Mouse (Mus musculus) ES-Bruce4 (cell line): ENCODE measurements around the gene Hsd3b7. TPM values are rescaled to one million over a fixed set of nuclear protein-coding genes. Genes with fewer than 3 reads are reported as not detected.

Experiments
- H3K27ac ChIP-seq: 2 replicates; pipeline ENCODE4 v1.5.1; 2012; ENCODE audit warnings: low read length, inconsistent platforms; ENCODE audit not compliant: insufficient read depth
- H3K27me3 ChIP-seq: 2 replicates; pipeline ENCODE4 v1.6.1; 2012; ENCODE audit warnings: mild to moderate bottlenecking, low read length, inconsistent platforms; ENCODE audit not compliant: control insufficient read depth, poor library complexity, insufficient read depth, severe bottlenecking
- H3K36me3 ChIP-seq: 2 replicates; pipeline ENCODE4 v1.6.1; 2012; ENCODE audit warnings: inconsistent platforms, mild to moderate bottlenecking, low read length, moderate library complexity; ENCODE audit not compliant: control insufficient read depth, poor library complexity, insufficient read depth, severe bottlenecking
- H3K4me1 ChIP-seq: one replicate; pipeline ENCODE4 v1.8.1; 2011; ENCODE audit warnings: low read length; ENCODE audit not compliant: control insufficient read depth, insufficient read depth
- H3K4me3 ChIP-seq: 2 replicates; pipeline ENCODE4 v1.5.1; 2011; ENCODE audit warnings: low read depth, mild to moderate bottlenecking, low read length
- H3K9ac ChIP-seq: 2 replicates; pipeline ENCODE4 v1.6.1; 2012; ENCODE audit warnings: low read depth, mild to moderate bottlenecking, inconsistent platforms; ENCODE audit not compliant: poor library complexity, severe bottlenecking
- H3K9me3 ChIP-seq: replicated peaks from 2 replicates; pipeline ENCODE4 v1.6.1; 2012; ENCODE audit warnings: mild to moderate bottlenecking, low read length, inconsistent platforms; ENCODE audit not compliant: control insufficient read depth, poor library complexity, insufficient read depth, severe bottlenecking
- CTCF ChIP-seq: IDR thresholded peaks from one replicate; pipeline ENCODE4 v1.8.1; 2011; ENCODE audit warnings: low read depth, low read length
- EP300 ChIP-seq: IDR thresholded peaks from 2 replicates; pipeline ENCODE4 v1.6.1; 2011; ENCODE audit warnings: low read depth, low read length; ENCODE audit not compliant: insufficient read depth
- POLR2A ChIP-seq: IDR thresholded peaks from one replicate; pipeline ENCODE4 v1.8.1; 2011; ENCODE audit warnings: low read length; ENCODE audit not compliant: insufficient read depth
- polyA plus RNA-seq: library from polyadenylated mRNA; stranded (reverse); fragments of >200 nt; gene quantifications from 2 replicates; pipeline ENCODE4 v1.2.4, GENCODE M21; 2011; ENCODE audit warnings: low read depth; ENCODE audit not compliant: missing spikeins, insufficient read depth, insufficient read length

Gene Hsd3b7
- polyA plus RNA-seq, 1 experiment = 11.2 TPM

DNA sequence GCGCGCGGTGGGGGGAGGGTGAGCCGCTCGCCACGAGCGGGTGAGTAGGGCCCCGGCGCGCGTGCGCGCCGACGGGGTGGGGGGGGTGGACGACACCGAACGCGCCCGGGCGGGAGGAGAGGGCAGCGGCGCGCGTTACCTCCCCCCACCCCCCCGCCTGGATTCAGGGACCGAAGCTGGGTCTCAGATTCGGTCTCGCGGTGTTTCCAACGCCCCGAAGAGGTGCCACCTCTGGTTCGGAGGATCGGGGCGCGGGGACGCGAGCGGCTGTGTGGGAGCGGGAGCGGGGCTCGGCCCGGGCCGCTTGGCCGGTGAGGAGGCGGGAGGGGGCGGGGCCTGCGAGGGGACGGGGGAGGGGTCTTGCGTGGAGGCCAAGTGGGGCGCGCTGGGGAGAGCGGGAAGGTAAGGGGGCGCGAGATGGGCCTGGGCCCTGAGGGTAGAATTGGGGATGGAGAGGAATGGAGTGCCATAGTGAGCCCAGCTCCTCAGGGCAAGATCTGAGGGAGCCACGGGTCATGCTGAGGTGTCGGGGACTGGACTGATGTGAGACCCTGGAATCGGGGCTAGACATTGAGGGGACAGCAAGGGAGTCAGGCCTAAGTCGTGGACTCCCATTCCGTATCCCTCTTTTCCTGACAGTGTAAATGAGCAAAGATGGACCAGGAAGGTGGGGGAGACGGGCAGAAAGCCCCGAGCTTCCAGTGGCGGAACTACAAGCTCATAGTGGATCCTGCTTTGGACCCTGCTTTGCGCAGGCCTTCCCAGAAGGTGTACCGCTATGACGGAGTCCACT lies 22.7 kb upstream of the Hsd3b7 start:
- H3K36me3 ChIP-seq = peaks cover 34% of the 10 kb centered on the region

DNA sequence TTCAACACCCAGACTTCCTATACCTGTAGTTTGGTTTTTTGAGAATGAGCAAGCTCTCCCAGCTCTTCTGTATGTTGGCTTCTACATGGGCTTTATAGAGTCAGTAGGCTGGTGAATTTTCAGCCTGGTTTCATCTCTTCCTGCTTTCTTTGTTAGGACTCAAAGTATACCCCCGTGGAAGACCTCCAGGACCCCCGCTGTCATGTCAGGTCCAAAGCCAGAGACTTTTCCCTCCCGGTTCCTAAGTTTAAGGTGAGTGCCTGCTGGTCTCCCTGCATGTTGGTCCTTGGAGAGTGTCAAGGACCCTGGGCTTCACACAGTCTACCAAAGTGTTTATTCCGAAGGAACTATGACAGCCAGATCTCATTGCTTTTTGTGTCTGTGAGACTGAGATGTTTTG lies 22.1 kb upstream of the Hsd3b7 start:
- Histone ChIP-seq H3K9ac (peak overlapping the region; percentile 96), H3K27ac (no peak overlapping the region), H3K4me3 (peak overlapping the region; percentile 87), H3K36me3 (peaks cover 36% of the 10 kb centered on the region), H3K4me1 (no peaks in the 10 kb centered on the region), H3K9me3 (no peaks in the 10 kb centered on the region), H3K27me3 (no peaks in the 10 kb centered on the region)
- no peak for TF ChIP-seq CTCF
- TF ChIP-seq POLR2A = no peak
- TF ChIP-seq EP300 = no peak

More for the DNA sequence above, 22.7 kb upstream of the Hsd3b7 start:
- H3K4me1 ChIP-seq = no peaks in the 10 kb centered on the region
- H3K4me3 ChIP-seq = peak overlapping the region; percentile 87
- TF ChIP-seq POLR2A (no peak), EP300 (no peak), CTCF (no peak)
- H3K9me3 ChIP-seq = no peaks in the 10 kb centered on the region
- H3K9ac ChIP-seq = peak overlapping the region; percentile 96
- H3K27me3 ChIP-seq = no peaks in the 10 kb centered on the region
- H3K27ac ChIP-seq = no peak overlapping the region

DNA sequence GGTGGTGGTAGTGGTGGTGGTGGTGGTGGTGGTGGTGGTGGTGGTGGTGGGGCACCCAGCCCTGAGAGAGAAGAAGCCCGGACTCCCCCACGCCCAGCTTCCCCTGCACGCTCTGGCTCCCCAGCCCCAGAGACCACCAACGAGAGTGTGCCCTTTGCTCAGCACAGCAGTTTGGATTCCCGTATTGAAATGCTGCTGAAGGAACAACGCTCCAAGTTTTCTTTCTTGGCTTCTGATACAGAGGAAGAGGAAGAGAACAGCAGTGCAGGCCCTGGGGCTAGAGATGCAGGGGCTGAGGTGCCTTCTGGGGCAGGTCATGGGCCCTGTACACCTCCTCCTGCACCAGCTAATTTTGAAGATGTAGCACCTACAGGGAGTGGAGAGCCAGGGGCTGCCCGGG lies 15.1 kb upstream of the Hsd3b7 start, which contains the start of gene Gm49388:
Gm49388 (plus strand) TSS at position 301 of the 400 bp plus-strand sequence.
- Histone ChIP-seq H3K9ac (no peak within 1 kb of the TSS), H3K4me1 (no peaks in the 10 kb centered on the region), H3K27me3 (no peaks in the 10 kb centered on the region), H3K36me3 (peaks cover 85% of the 10 kb centered on the region), H3K4me3 (no peak within 1 kb of the TSS), H3K9me3 (no peaks in the 10 kb centered on the region), H3K27ac (no peak within 1 kb of the TSS)
- no peak for TF ChIP-seq POLR2A

DNA sequence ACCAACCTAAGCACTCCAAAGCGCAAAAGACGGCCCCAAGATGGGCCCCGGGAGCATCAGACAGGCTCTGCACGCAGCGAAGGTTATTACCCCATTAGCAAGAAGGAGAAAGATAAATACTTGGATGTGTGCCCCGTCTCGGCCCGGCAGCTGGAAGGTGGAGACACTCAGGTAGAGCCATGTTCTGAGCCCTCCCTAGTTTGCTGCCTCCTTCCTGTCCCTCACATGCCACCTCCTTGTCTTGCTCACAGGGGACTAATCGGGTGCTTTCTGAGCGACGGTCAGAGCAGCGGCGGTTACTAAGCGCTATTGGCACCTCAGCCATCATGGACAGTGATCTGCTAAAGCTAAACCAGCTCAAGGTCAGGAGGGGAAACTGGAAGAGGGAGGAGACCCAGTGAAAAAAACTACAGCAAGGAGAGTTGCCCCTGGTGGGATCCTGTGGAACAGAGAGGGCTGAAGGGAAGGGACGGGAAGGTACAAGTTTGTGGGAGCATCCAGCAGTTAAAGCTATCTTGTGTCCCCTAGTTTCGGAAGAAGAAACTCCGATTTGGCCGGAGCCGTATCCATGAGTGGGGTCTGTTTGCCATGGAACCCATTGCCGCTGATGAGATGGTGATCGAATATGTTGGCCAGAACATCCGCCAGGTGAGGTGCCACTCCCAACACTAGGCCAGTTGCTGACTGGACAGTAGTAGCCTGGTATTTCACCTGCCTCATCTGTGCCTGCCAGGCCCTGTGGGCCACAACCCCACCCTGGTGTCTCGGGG lies 3.1 kb upstream of the Hsd3b7 start:
- H3K4me3 ChIP-seq = no peak overlapping the region
- no peaks in the 10 kb centered on the region for H3K4me1 ChIP-seq
- no peaks in the 10 kb centered on the region for H3K27me3 ChIP-seq
- H3K9me3 ChIP-seq = no peaks in the 10 kb centered on the region
- no peak overlapping the region for H3K27ac ChIP-seq
- H3K36me3 ChIP-seq = peaks cover 45% of the 10 kb centered on the region
- no peak overlapping the region for H3K9ac ChIP-seq
- TF ChIP-seq EP300 (no peak), CTCF (no peak), POLR2A (no peak)

DNA sequence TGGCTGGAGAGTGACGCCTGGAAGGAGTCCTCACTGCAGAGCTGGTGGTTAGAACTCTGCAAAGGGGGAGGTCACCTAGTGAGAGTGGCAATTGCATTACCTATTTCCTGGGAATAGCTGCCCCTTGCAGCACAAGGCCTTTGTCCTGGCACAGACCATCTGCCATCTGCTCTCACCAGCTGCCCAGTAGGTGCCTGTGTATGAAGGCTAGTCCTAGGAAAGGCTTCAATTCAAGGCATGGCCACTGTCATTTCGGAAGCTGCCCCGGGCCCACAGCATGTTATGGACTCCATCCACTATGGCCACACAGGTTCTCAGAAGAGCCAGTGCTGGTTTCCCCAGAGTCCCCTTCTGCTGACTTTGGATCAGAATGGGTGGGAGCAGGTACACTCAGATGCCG lies 1.8 kb upstream of the Hsd3b7 start:
- Histone ChIP-seq H3K9me3 (no peaks in the 10 kb centered on the region), H3K27me3 (no peaks in the 10 kb centered on the region), H3K4me1 (no peaks in the 10 kb centered on the region), H3K9ac (no peak overlapping the region), H3K27ac (no peak overlapping the region), H3K36me3 (peaks cover 38% of the 10 kb centered on the region), H3K4me3 (no peak overlapping the region)
- TF ChIP-seq EP300 (no peak), CTCF (no peak), POLR2A (no peak)

DNA sequence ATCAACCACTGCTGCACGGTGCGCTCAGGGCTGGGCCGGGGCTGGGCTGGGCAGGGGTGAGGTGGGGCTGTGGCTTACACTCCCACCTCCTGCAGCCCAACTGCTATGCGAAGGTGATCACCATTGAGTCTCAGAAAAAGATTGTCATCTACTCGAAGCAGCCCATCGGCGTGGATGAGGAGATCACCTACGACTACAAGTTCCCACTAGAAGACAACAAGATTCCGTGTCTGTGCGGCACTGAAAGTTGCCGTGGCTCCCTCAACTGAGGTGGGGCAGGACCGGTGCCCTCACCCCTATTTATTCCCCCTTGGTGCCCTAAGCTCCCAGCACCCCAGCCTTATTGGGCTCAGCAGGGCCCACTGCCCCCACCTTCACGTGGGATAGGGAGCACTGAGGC lies 1.2 kb upstream of the Hsd3b7 start:
- H3K9ac ChIP-seq = no peak overlapping the region
- no peaks in the 10 kb centered on the region for H3K9me3 ChIP-seq
- no peak overlapping the region for H3K4me3 ChIP-seq
- H3K36me3 ChIP-seq = peaks cover 38% of the 10 kb centered on the region
- no peaks in the 10 kb centered on the region for H3K4me1 ChIP-seq
- no peaks in the 10 kb centered on the region for H3K27me3 ChIP-seq
- H3K27ac ChIP-seq = no peak overlapping the region
- TF ChIP-seq POLR2A (no peak), EP300 (no peak), CTCF (no peak)
